Mouse (Mus musculus): ENCODE data around the gene Tcp10c. TPM values are rescaled to one million over a fixed set of nuclear protein-coding genes. Genes with fewer than 3 reads are reported as not detected.
"Not testable (repeated sequence)": the region's sequence is repeated elsewhere in the genome, so short reads cannot be mapped to it uniquely, and the experiment has no call there.

Tcp10c gene
- total RNA-seq (2017), result 1.0 to 1.6 TPM in 2 of 3 replicates, not detected in the other

DNA sequence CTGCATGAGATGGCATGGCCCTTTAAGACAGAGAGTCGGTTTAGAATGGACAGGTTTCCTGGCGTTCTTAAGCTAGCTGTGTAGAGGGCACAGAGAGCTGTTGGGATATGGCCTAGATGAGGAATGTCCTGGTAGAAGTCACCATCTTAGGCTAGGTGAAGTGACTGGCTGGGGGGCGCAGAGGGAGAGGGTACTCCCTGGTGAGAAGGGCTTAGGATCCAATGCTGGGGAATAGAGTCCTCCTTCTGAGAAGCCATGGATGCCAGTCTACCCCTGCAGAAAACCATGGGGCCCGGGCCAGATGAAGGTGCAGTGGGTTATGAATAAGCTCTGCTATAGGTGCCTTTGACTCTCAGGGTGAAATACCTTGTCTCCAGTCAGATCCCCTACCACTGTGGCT is at the start of gene Tcp10c:
Tcp10c (plus strand) TSS at position 52 of the 400 bp plus-strand sequence.
- ATAC-seq (replicated peaks; ENCODE audit: insufficient number of reproducible peaks, low FRiP score, low TSS enrichment, poor library complexity, severe bottlenecking), result not testable (repeated sequence)

DNA sequence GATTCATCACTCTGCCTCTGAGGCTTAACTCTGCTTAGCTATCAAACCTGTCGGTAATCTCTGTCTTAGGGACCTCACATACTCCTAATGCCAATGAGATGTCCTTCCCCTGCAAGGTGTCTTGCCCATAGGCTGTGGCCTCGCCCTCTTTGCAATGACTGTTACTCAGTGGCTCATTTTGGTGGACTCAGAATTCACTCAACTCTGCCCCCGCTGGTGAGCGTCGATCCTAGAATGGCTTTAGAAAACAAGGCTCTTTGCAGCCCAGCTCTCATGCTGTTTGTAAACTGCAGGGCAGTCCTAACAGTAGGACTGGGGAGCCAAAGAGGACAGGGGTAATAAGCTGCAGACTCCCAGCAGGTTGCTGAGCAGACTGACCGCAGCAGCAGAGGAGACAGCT is 46.5 kb upstream of the Tcp10c start:
- ATAC-seq (replicated peaks; ENCODE audit: insufficient number of reproducible peaks, low FRiP score, low TSS enrichment, poor library complexity, severe bottlenecking), result not testable (repeated sequence)

GRCm38 (mm10) chr17:13308344-13308743 is 46.0 kb upstream of the Tcp10c start:
- not testable (repeated sequence) for ATAC-seq (replicated peaks; ENCODE audit: insufficient number of reproducible peaks, low FRiP score, low TSS enrichment, poor library complexity, severe bottlenecking)

GRCm38 (mm10) chr17:13308746-13309145 is 45.6 kb upstream of the Tcp10c start:
- not testable (repeated sequence) for ATAC-seq (replicated peaks; ENCODE audit: insufficient number of reproducible peaks, low FRiP score, low TSS enrichment, poor library complexity, severe bottlenecking)

DNA sequence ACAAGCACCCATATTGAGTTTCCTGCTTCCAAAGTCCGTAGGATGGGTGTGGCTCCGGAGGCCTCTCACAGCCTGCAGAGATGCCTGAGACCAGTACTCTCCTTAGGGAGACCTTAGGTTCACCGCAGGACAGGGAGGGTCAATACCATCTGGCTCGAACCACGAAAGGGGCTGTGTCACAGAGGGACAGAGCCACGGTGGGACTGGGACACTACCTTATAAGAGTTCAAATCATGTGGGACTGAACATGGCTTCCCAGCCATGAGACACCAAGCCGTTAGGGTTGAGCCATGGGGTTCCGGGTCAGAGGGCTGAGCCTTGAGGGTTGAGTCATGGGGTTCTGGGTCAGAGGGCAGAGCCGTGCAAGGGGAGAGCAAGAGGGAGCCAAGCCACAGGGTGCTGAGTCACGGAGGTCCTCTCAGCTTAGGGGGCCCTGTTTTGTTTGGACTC is 45.2 kb upstream of the Tcp10c start:
- peak; percentile 20; the same call in 1 of the 2 replicates for ATAC-seq (replicated peaks; ENCODE audit: insufficient number of reproducible peaks, low FRiP score, low TSS enrichment, poor library complexity, severe bottlenecking)

GRCm38 (mm10) chr17:13329967-13330366 is 24.4 kb upstream of the Tcp10c start:
- 0 out of 2 replicates have a peak, but pooled peaks have one; percentile 9 for ATAC-seq (replicated peaks; ENCODE audit: insufficient number of reproducible peaks, low FRiP score, low TSS enrichment, poor library complexity, severe bottlenecking)

DNA sequence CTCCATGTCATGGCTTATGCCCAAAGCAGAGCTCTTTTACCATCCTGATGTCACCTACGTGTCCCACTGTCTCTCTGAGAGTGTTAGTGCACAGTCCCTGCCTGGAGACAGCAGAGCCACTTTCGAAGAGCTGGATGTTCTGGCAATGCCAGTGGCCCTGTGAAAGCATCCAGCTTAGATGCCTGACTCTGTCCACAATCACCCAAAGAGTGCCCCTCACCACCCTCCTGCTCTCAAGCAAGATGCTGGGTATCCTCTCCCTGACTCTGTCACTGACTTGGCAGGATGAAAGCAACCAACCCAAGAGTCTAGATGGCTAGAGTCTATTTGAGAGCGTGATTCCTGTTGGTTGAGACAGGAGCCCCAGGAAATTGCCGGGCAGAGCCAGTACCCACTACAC is 23.2 kb upstream of the Tcp10c start:
- ATAC-seq (replicated peaks; ENCODE audit: insufficient number of reproducible peaks, low FRiP score, low TSS enrichment, poor library complexity, severe bottlenecking), result not testable (repeated sequence)

DNA sequence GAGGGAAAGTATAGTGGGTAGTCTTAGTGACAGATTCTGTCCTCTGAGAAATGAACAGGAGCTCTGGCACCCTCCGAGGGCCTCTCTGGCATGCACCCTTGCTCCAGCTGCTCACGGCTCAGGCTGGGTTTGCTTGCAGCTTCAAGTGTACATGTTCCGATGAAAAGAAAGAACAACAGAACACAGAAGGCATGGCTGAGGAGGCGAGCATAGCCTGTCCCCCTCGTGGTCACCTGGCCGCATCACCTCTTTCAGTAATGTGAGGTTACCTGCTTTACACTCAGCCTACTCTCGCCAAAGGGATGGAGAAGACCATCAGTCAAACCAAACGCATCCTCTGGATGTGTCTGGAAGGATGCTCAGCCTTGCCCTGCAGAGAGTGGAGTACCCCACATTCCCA is 21.9 kb upstream of the Tcp10c start:
- ATAC-seq (replicated peaks; ENCODE audit: insufficient number of reproducible peaks, low FRiP score, low TSS enrichment, poor library complexity, severe bottlenecking), result not testable (repeated sequence)

GRCm38 (mm10) chr17:13336979-13337749 is 17.2 kb upstream of the Tcp10c start:
- peak; percentile 33 for ATAC-seq (replicated peaks; ENCODE audit: insufficient number of reproducible peaks, low FRiP score, low TSS enrichment, poor library complexity, severe bottlenecking)

GRCm38 (mm10) chr17:13337931-13338330 is 16.4 kb upstream of the Tcp10c start:
- ATAC-seq (replicated peaks; ENCODE audit: insufficient number of reproducible peaks, low FRiP score, low TSS enrichment, poor library complexity, severe bottlenecking), result not testable (repeated sequence)

DNA sequence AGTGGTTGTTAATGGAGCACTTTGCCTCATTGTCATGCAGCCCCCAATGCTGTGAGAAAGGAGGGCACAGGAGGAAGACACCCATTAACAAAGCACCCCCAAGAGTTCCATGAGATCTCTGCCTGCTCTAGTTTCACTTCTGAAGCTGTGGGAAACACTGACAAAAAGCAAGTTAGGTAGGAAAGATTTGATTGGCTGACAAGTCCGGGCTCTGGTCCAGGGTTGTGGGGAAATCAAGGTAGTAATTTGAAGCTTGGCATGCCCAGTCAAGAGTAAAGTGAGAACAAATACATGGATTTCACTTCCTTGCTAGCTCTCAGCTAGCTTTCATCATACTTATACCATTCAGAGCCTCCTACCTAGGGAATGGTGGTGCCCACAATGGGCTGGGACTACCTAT is 14.3 kb upstream of the Tcp10c start:
- not testable (repeated sequence) for ATAC-seq (replicated peaks; ENCODE audit: insufficient number of reproducible peaks, low FRiP score, low TSS enrichment, poor library complexity, severe bottlenecking)

DNA sequence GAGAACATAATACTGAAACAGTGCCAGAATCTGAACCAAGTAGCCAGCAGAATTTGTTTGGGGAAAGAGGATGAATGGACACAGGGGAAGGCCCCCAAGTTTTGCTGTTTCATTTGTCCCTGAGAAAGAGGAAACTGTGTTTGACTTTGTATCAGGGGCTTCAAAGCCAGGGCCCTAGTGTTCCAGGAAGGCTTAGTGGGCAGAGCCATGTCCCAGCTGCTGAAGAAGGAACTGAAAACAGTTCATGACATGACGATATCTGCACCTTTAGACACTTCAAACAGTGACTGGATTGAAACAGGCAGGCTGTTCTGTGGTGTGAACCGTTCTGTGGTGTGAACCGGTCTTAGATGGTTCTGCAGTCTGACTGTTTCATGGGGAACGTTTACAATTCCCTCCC is 8.4 kb upstream of the Tcp10c start:
- peak; percentile 66 for ATAC-seq (replicated peaks; ENCODE audit: insufficient number of reproducible peaks, low FRiP score, low TSS enrichment, poor library complexity, severe bottlenecking)

- ATAC-seq (replicated peaks; ENCODE audit: insufficient number of reproducible peaks, low FRiP score, low TSS enrichment, poor library complexity, severe bottlenecking), result not testable (repeated sequence)
Observed at GRCm38 (mm10) chr17:13349563-13349962, 4.8 kb upstream of the Tcp10c start.

- not testable (repeated sequence) for ATAC-seq (replicated peaks; ENCODE audit: insufficient number of reproducible peaks, low FRiP score, low TSS enrichment, poor library complexity, severe bottlenecking)
Observed at GRCm38 (mm10) chr17:13353249-13353648, 1.1 kb upstream of the Tcp10c start.

- ATAC-seq (replicated peaks; ENCODE audit: insufficient number of reproducible peaks, low FRiP score, low TSS enrichment, poor library complexity, severe bottlenecking), result 0 out of 2 replicates have a peak, but pooled peaks have one; percentile 6
Observed at GRCm38 (mm10) chr17:13362489-13362888, 8.1 kb downstream of the Tcp10c start.

- ATAC-seq (replicated peaks; ENCODE audit: insufficient number of reproducible peaks, low FRiP score, low TSS enrichment, poor library complexity, severe bottlenecking), result not testable (repeated sequence)
Observed at GRCm38 (mm10) chr17:13363773-13364172, 9.4 kb downstream of the Tcp10c start.

GRCm38 (mm10) chr17:13364196-13364595 is 9.8 kb downstream of the Tcp10c start:
- ATAC-seq (replicated peaks; ENCODE audit: insufficient number of reproducible peaks, low FRiP score, low TSS enrichment, poor library complexity, severe bottlenecking), result not testable (repeated sequence)

GRCm38 (mm10) chr17:13367181-13367580 is 12.8 kb downstream of the Tcp10c start:
- not testable (repeated sequence) for ATAC-seq (replicated peaks; ENCODE audit: insufficient number of reproducible peaks, low FRiP score, low TSS enrichment, poor library complexity, severe bottlenecking)

DNA sequence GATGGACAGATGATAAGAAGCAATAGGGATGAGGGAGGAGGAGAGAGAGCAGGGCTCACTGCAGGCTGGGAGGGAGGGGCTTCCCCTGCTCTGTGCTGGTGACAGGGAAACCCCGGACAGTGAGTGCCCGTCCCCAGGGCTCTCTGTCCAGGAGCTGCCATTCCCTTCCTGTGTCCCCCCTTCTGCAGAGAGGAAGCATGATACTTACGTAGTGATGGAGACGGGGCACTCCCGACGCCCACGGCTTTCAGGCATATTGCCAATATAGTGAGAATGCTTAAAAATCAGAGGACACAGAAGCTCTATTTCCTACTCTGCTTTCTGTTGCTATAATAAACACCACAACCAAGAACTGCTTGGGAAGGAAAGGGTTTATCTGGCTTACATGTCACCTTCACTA is 14.3 kb downstream of the Tcp10c start:
- not testable (repeated sequence) for ATAC-seq (replicated peaks; ENCODE audit: insufficient number of reproducible peaks, low FRiP score, low TSS enrichment, poor library complexity, severe bottlenecking)

DNA sequence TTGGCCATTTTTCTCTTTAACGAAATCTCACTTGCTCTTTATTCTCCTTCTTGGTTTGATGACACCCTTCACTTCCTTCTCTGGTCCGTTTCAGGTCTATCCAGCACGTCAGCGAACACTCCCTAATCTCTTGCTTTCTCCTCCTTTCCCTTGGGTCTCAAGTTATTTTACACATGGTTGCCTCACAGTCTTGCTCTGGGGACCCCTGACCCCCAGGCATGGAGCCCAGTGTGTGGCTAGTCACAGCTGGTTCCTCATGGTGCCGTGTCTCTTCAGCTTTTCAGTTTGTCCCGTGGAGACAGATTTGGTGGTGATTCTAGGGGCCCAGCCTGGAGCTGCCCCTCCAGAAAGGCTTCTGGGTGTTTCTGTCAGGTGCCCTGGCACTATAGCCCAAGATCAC is 16.4 kb downstream of the Tcp10c start:
- not testable (repeated sequence) for ATAC-seq (replicated peaks; ENCODE audit: insufficient number of reproducible peaks, low FRiP score, low TSS enrichment, poor library complexity, severe bottlenecking)

All from monocyte, adult 5-6 weeks (primary cell).